Mouse (Mus musculus): ENCODE results near the gene B9d2. TPM values are rescaled to one million over a fixed set of nuclear protein-coding genes. Genes with fewer than 3 reads are reported as not detected.

Gene B9d2
- polyA plus RNA-seq, 1 experiment from 2014 or later, result 22.5 TPM

DNA sequence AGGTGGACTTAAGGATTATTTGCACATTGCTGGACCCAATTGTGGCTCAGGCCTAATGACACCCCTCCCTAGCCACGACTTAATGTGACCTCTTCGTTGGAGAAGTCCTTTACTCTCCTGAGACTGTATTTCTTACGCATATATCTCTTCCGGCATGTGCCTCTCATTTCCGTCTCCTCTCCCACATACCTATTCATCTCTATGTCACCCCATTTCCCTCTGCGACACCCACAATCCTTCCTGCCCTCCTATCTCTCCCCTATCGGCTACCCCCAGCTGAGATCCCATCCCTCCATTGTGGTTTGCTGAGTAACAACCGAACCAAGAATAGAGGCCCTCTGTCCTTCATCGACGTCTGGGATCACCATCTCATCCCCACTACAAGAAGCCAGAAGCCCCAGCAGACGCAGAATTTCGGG, 9.0 kb downstream of the B9d2 start:
- Histone ChIP-seq H3K9me3 (ENCODE audit: control insufficient read depth, low read length) (no peaks in the 10 kb centered on the region), H3K4me1 (ENCODE audit: control insufficient read depth, insufficient read depth, low read length) (peaks cover 21% of the 10 kb centered on the region), H3K36me3 (ENCODE audit: control insufficient read depth, insufficient read depth, low read length) (no peaks in the 10 kb centered on the region), H3K4me3 (ENCODE audit: low read length) (peak overlapping the region; percentile 75), H3K27ac (ENCODE audit: low read length) (0 out of 2 replicates have a peak overlapping the region, but pooled peaks have one; percentile 45), H3K27me3 (replicated peaks; ENCODE audit: control insufficient read depth, insufficient read depth, low read length) (no peaks in the 10 kb centered on the region; the same call in 1 of the 2 replicates), H3K4me2 (ENCODE audit: low read depth, low read length) (peak overlapping the region; percentile 99), H3K9ac (ENCODE audit: low read depth, low read length) (peak overlapping the region; percentile 90)
- peak; percentile 1; the same call in 1 of the 2 replicates for ATAC-seq
- 15% methylated on average over 12 of the region's 12 CpGs for whole genome bisulfite sequencing

GRCm38 (mm10) chr7:25690051-25690450, 9.5 kb downstream of the B9d2 start:
- Histone ChIP-seq H3K9me3 (ENCODE audit: control insufficient read depth, low read length) (no peaks in the 10 kb centered on the region), H3K27me3 (replicated peaks; ENCODE audit: control insufficient read depth, insufficient read depth, low read length) (no peaks in the 10 kb centered on the region; the same call in 1 of the 2 replicates), H3K4me2 (ENCODE audit: low read depth, low read length) (peak overlapping the region; percentile 99), H3K4me1 (ENCODE audit: control insufficient read depth, insufficient read depth, low read length) (peaks cover 21% of the 10 kb centered on the region), H3K27ac (ENCODE audit: low read length) (no peak overlapping the region), H3K36me3 (ENCODE audit: control insufficient read depth, insufficient read depth, low read length) (no peaks in the 10 kb centered on the region), H3K9ac (ENCODE audit: low read depth, low read length) (no peak overlapping the region; the same call in 1 of the 2 replicates), H3K4me3 (ENCODE audit: low read length) (peak overlapping the region; percentile 75)
- ATAC-seq, result no peak
- 42% methylated on average over 5 of the region's 5 CpGs for WGBS

DNA sequence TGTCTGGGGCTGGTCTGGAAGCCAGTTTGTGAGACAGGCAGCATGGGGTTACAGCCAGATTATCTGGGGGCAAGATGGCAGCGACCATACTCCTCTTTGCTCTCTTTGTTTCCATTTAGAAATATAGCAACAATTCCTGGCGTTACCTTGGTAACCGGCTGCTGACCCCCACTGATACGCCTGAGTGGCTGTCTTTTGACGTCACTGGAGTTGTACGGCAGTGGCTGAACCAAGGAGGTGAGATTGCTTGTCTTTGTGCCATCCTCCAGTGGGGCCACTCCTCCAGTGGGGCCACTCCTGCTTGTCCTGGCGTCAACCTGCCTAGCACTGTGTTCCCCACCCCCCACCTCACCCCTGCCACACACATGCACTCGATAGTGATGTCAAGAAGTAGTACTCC, 13.5 kb downstream of the B9d2 start:
- Histone ChIP-seq H3K9ac (ENCODE audit: low read depth, low read length) (no peak overlapping the region), H3K4me1 (ENCODE audit: control insufficient read depth, insufficient read depth, low read length) (0 out of 2 replicates have a peak, but pooled peaks cover 3% of the 10 kb centered on the region), H3K27ac (ENCODE audit: low read length) (no peak overlapping the region), H3K4me3 (ENCODE audit: low read length) (no peak overlapping the region), H3K36me3 (ENCODE audit: control insufficient read depth, insufficient read depth, low read length) (no peaks in the 10 kb centered on the region), H3K9me3 (ENCODE audit: control insufficient read depth, low read length) (no peaks in the 10 kb centered on the region), H3K27me3 (replicated peaks; ENCODE audit: control insufficient read depth, insufficient read depth, low read length) (no peaks in the 10 kb centered on the region), H3K4me2 (ENCODE audit: low read depth, low read length) (no peak overlapping the region)
- WGBS, result 73% methylated on average over 8 of the region's 8 CpGs
- ATAC-seq, result no peak

- H3K9me3 ChIP-seq (ENCODE audit: control insufficient read depth, low read length), result no peaks in the 10 kb centered on the region
- H3K27ac ChIP-seq (ENCODE audit: low read length), result no peak overlapping the region
- H3K36me3 ChIP-seq (ENCODE audit: control insufficient read depth, insufficient read depth, low read length), result no peaks in the 10 kb centered on the region
- no peak for ATAC-seq
- H3K9ac ChIP-seq (ENCODE audit: low read depth, low read length), result no peak overlapping the region
- no peak overlapping the region for H3K4me3 ChIP-seq (ENCODE audit: low read length)
- no peak overlapping the region for H3K4me2 ChIP-seq (ENCODE audit: low read depth, low read length)
- H3K27me3 ChIP-seq (replicated peaks; ENCODE audit: control insufficient read depth, insufficient read depth, low read length), result no peaks in the 10 kb centered on the region
- WGBS, result 63% methylated on average over 13 of the region's 13 CpGs
- peaks cover 9% of the 10 kb centered on the region for H3K4me1 ChIP-seq (ENCODE audit: control insufficient read depth, insufficient read depth, low read length)
Measured at GRCm38 (mm10) chr7:25699851-25700250, 19.3 kb downstream of the B9d2 start.

- WGBS, result 76% methylated on average over 12 of the region's 12 CpGs
- Histone ChIP-seq H3K9ac (ENCODE audit: low read depth, low read length) (no peak overlapping the region), H3K9me3 (ENCODE audit: control insufficient read depth, low read length) (no peaks in the 10 kb centered on the region), H3K36me3 (ENCODE audit: control insufficient read depth, insufficient read depth, low read length) (no peaks in the 10 kb centered on the region), H3K27me3 (replicated peaks; ENCODE audit: control insufficient read depth, insufficient read depth, low read length) (no peaks in the 10 kb centered on the region), H3K4me2 (ENCODE audit: low read depth, low read length) (no peak overlapping the region), H3K4me1 (ENCODE audit: control insufficient read depth, insufficient read depth, low read length) (peaks cover 16% of the 10 kb centered on the region), H3K27ac (ENCODE audit: low read length) (no peak overlapping the region), H3K4me3 (ENCODE audit: low read length) (no peak overlapping the region)
- ATAC-seq, result no peak
Measured at GRCm38 (mm10) chr7:25700732-25701131, 20.2 kb downstream of the B9d2 start.

- no peak for ATAC-seq
- Histone ChIP-seq H3K9ac (ENCODE audit: low read depth, low read length) (no peak overlapping the region), H3K27ac (ENCODE audit: low read length) (no peak overlapping the region), H3K27me3 (replicated peaks; ENCODE audit: control insufficient read depth, insufficient read depth, low read length) (no peaks in the 10 kb centered on the region), H3K4me3 (ENCODE audit: low read length) (no peak overlapping the region), H3K4me2 (ENCODE audit: low read depth, low read length) (no peak overlapping the region), H3K4me1 (ENCODE audit: control insufficient read depth, insufficient read depth, low read length) (peaks cover 31% of the 10 kb centered on the region), H3K9me3 (ENCODE audit: control insufficient read depth, low read length) (no peaks in the 10 kb centered on the region), H3K36me3 (ENCODE audit: control insufficient read depth, insufficient read depth, low read length) (no peaks in the 10 kb centered on the region)
- WGBS, result 100% methylated on average over 2 of the region's 2 CpGs
Measured at GRCm38 (mm10) chr7:25702350-25702749, 21.8 kb downstream of the B9d2 start.

GRCm38 (mm10) chr7:25703793-25704494, 23.4 kb downstream of the B9d2 start:
- Histone ChIP-seq H3K4me2 (ENCODE audit: low read depth, low read length) (0 out of 2 replicates have a peak overlapping the region, but pooled peaks have one; percentile 2), H3K4me1 (ENCODE audit: control insufficient read depth, insufficient read depth, low read length) (peaks cover 42% of the 10 kb centered on the region), H3K36me3 (ENCODE audit: control insufficient read depth, insufficient read depth, low read length) (no peaks in the 10 kb centered on the region), H3K27me3 (replicated peaks; ENCODE audit: control insufficient read depth, insufficient read depth, low read length) (no peaks in the 10 kb centered on the region), H3K9ac (ENCODE audit: low read depth, low read length) (no peak overlapping the region), H3K4me3 (ENCODE audit: low read length) (no peak overlapping the region), H3K9me3 (ENCODE audit: control insufficient read depth, low read length) (no peaks in the 10 kb centered on the region), H3K27ac (ENCODE audit: low read length) (no peak overlapping the region)
- WGBS, result 37% methylated on average over 10 of the region's 10 CpGs
- ATAC-seq, result 0 out of 2 replicates have a peak, but pooled peaks have one; percentile 7

- no peaks in the 10 kb centered on the region for H3K27me3 ChIP-seq (replicated peaks; ENCODE audit: control insufficient read depth, insufficient read depth, low read length)
- 11% methylated on average over 37 of the region's 37 CpGs for WGBS
- peak overlapping the region; percentile 54 for H3K4me2 ChIP-seq (ENCODE audit: low read depth, low read length)
- H3K4me1 ChIP-seq (ENCODE audit: control insufficient read depth, insufficient read depth, low read length), result peaks cover 44% of the 10 kb centered on the region
- no peaks in the 10 kb centered on the region for H3K36me3 ChIP-seq (ENCODE audit: control insufficient read depth, insufficient read depth, low read length)
- H3K9me3 ChIP-seq (ENCODE audit: control insufficient read depth, low read length), result no peaks in the 10 kb centered on the region
- H3K4me3 ChIP-seq (ENCODE audit: low read length), result peak overlapping the region; percentile 31
- no peak overlapping the region for H3K9ac ChIP-seq (ENCODE audit: low read depth, low read length)
- no peak overlapping the region for H3K27ac ChIP-seq (ENCODE audit: low read length)
- peak; percentile 51 for ATAC-seq
Measured at GRCm38 (mm10) chr7:25704716-25705364, 24.3 kb downstream of the B9d2 start.

DNA sequence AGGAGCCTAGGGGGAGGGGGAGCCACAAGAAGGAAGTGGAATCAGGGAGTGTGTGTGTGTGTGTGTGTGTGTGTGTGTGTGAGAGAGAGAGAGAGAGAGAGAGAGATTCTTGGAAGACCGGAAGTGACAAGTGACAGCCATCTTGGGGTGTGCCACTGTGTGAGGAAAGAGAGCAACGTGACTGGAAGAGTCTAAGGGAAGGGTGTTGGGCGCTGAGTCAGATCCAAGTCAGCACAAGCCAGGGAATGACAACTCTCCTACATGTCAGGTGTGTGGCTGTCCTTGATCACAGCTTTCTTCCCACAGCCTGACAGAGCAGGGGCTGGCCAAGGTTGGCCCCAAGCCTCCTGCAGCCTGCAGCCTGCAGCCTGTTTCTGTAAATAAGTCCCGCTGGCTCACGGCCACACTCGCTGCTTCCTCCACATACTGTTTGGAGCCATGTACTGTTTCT, 25.2 kb downstream of the B9d2 start:
- no peaks in the 10 kb centered on the region for H3K36me3 ChIP-seq (ENCODE audit: control insufficient read depth, insufficient read depth, low read length)
- H3K4me1 ChIP-seq (ENCODE audit: control insufficient read depth, insufficient read depth, low read length), result peaks cover 52% of the 10 kb centered on the region
- no peak overlapping the region for H3K4me2 ChIP-seq (ENCODE audit: low read depth, low read length)
- H3K9ac ChIP-seq (ENCODE audit: low read depth, low read length), result no peak overlapping the region
- H3K4me3 ChIP-seq (ENCODE audit: low read length), result no peak overlapping the region
- H3K27ac ChIP-seq (ENCODE audit: low read length), result peak overlapping the region; percentile 77
- WGBS, result 42% methylated on average over 6 of the region's 6 CpGs
- ATAC-seq, result peak; percentile 38
- no peaks in the 10 kb centered on the region for H3K27me3 ChIP-seq (replicated peaks; ENCODE audit: control insufficient read depth, insufficient read depth, low read length)
- H3K9me3 ChIP-seq (ENCODE audit: control insufficient read depth, low read length), result no peaks in the 10 kb centered on the region

Measured in intestine, embryonic 16.5 days (tissue).